Mouse (Mus musculus) midbrain, embryonic 11.5 days (tissue): Measurements from ENCODE around the gene Zbtb25. TPM values are rescaled to one million over a fixed set of nuclear protein-coding genes. Genes with fewer than 3 reads are reported as not detected.

Experiments used
- ATAC-seq: fragments of 200-750 bp; cut with Nextera tagmentation; 2 replicates; pipeline ENCODE4 v1.8.0; 2017; ENCODE audit warnings: moderate TSS enrichment, moderate library complexity; ENCODE audit not compliant: low FRiP score
- DNase-seq: peaks from one replicate; pipeline ENCODE4 v3.0.0; 2015; ENCODE audit warnings: low spot score; ENCODE audit errors: missing footprints
- H3K27ac ChIP-seq: fragments of 300-500 bp; sonication (generic); 2 replicates; pipeline ENCODE4 v1.5.1; 2014; ENCODE audit warnings: low read depth, low read length
- H3K27me3 ChIP-seq: fragments of 300-500 bp; sonication (generic); 2 replicates; pipeline ENCODE4 v1.6.1; 2014; ENCODE audit warnings: mild to moderate bottlenecking, low read length, moderate library complexity, mixed read lengths; ENCODE audit not compliant: control insufficient read depth, insufficient read depth
- H3K36me3 ChIP-seq: fragments of 300-500 bp; sonication (generic); 2 replicates; pipeline ENCODE4 v1.6.1; 2014; ENCODE audit warnings: mild to moderate bottlenecking, low read length, moderate library complexity, mixed read lengths; ENCODE audit not compliant: control insufficient read depth, insufficient read depth
- H3K4me1 ChIP-seq: fragments of 300-500 bp; sonication (generic); 2 replicates; pipeline ENCODE4 v1.6.1; 2014; ENCODE audit warnings: low read length; ENCODE audit not compliant: control insufficient read depth, insufficient read depth
- H3K4me2 ChIP-seq: fragments of 300-500 bp; sonication (generic); 2 replicates; pipeline ENCODE4 v1.6.1; 2014; ENCODE audit warnings: mild to moderate bottlenecking, moderate library complexity
- H3K4me3 ChIP-seq: fragments of 300-500 bp; sonication (generic); 2 replicates; pipeline ENCODE4 v1.5.1; 2014; ENCODE audit warnings: low read depth, low read length
- H3K9ac ChIP-seq: fragments of 300-500 bp; sonication (generic); 2 replicates; pipeline ENCODE4 v1.6.1; 2014; ENCODE audit warnings: low read length
- H3K9me3 ChIP-seq: fragments of 300-500 bp; sonication (generic); 2 replicates; pipeline ENCODE4 v1.6.1; 2016; ENCODE audit warnings: low read length; ENCODE audit not compliant: control insufficient read depth
- WGBS: fragments of 180-500 bp; shearing (Covaris S2); extraction: QIAGEN DNeasy Blood & Tissue Kit; methylation state at CpG from one replicate; pipeline ENCODE4 v1.1.7; 2014; 5-methylcytosine and 5-hydroxymethylcytosine counted together
- polyA plus RNA-seq: library from polyadenylated mRNA; unstranded; fragments of >200 nt; fragmentation: Nextera tagmentation; extraction: Ambion mirVana; gene quantifications from 2 replicates; pipeline ENCODE4 v1.2.1, GENCODE M21; 2014

Gene Zbtb25
- polyA plus RNA-seq, 1 experiment from 2014 or later: 20.9 TPM

DNA sequence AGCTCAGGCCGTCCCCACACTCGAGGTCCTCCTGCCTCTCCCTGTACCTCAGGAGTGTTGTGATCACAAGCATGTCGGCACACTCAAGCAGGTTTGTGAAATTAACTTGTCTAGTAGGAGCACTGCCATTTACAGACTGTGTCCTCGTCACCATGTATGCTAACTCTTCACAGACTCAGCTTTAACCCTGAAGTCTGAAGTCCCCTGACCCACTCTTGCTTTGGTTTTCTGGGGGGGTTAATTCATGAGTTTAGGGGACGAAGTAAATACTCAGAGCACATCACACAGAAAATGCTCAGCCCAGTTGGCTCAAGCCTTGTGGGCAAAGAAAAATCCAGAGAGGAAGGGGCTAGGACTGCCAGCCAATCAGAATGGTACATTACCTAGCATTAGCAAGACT, 33.8 kb downstream of the Zbtb25 start:
- peak; percentile 79 for DNase-seq
- H3K9me3 ChIP-seq: no peaks in the 10 kb centered on the region
- no peak overlapping the region for H3K4me2 ChIP-seq
- ATAC-seq: no peak
- 86% methylated on average over 5 of the region's 5 CpGs for WGBS
- H3K9ac ChIP-seq: no peak overlapping the region
- H3K4me3 ChIP-seq: no peak overlapping the region
- no peaks in the 10 kb centered on the region for H3K36me3 ChIP-seq
- no peaks in the 10 kb centered on the region for H3K27me3 ChIP-seq
- no peaks in the 10 kb centered on the region for H3K4me1 ChIP-seq
- H3K27ac ChIP-seq: no peak overlapping the region

DNA sequence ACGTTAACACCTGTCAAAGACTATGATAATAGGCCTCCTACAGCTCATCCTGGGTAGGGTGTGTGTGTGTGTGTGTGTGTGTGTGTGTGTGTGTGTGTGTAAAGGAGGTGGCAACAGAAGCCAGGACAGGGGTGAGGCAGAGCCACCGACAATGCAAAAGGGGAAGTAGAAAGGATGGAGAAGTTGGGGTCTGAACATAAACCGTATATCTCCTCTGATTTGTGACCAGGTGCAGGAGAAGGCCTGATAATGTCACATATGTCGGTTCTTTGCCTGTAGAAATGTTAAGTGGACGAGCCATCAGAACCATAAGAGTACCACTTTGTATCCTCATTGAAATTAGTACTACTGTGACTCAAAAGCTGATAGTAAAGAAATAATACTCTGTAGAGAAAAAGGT, 35.7 kb downstream of the Zbtb25 start:
- WGBS: 90% methylated on average over 5 of the region's 5 CpGs
- no peak overlapping the region for H3K27ac ChIP-seq
- H3K9me3 ChIP-seq: no peaks in the 10 kb centered on the region
- no peak overlapping the region for H3K9ac ChIP-seq
- H3K4me2 ChIP-seq: no peak overlapping the region
- H3K27me3 ChIP-seq: no peaks in the 10 kb centered on the region
- no peaks in the 10 kb centered on the region for H3K4me1 ChIP-seq
- peak; percentile 57 for DNase-seq
- no peak overlapping the region for H3K4me3 ChIP-seq
- no peaks in the 10 kb centered on the region for H3K36me3 ChIP-seq
- ATAC-seq: no peak

DNA sequence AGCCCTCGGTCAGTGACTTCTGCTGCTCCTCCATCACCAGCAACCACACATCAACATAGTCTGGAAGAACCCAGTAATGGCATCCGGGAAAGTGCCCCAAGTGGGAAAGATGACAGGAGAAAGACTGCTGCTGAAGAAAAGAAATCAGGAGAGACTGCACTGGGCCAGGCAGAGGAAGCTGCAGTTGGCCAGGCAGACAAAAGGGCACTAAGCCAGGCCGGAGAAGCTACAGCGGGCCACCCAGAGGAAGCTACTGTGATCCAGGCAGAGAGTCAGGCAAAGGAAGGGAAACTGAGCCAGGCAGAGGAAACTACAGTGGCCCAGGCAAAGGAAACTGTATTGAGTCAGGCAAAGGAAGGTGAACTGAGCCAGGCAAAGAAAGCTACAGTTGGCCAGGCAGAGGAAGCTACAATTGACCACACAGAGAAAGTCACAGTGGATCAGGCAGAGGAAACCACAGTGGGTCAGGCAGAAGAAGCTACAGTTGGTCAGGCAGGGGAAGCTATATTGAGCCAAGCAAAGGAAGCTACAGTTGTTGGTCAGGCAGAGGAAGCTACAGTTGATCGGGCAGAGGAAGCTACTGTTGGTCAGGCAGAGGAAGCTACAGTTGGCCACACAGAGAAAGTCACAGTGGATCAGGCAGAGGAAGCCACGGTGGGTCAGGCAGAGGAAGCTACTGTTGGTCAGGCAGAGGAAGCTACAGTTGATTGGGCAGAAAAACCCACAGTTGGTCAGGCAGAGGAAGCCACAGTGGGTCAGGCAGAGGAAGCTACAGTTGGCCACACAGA, 40.6 kb downstream of the Zbtb25 start:
- no peak overlapping the region for H3K4me2 ChIP-seq

DNA sequence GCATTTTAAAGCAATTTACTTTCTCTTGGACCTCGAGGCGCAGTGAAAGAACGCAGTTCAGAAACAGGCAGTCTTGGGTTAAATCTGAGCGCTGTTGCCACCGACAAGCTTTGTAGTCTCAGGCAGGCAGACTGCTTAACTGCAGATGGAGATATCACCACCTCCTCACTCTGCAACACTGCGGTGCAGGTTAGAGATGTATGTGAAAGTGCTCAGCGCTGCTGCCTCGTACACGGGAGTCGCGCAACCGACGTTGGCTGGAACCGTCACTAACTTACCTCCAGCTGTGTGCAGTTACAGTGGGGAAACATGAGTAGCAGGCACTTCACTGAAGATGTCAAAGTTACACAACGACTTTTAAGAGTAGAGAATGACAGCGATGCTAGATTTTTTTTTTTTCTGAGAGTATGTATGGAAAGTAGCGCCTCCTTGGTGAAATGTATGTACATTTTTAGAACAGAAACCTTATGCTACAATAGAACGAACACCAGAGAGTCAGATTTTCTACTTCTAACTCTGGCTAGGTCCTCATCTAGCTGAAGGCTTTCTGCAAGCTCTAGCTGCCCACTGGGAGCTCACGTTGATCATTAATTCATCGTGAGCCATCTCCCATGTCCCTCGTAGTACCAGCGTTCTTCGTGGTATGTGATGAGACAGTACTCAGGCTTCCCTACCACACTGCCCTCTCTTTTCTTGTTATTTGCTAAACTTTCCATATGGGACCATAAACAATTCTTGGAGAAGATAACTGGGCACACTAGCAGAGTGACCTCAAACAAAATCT, 42.8 kb downstream of the Zbtb25 start:
- WGBS: 90% methylated on average over 23 of the region's 23 CpGs
- no peaks in the 10 kb centered on the region for H3K36me3 ChIP-seq
- no peaks in the 10 kb centered on the region for H3K9me3 ChIP-seq
- H3K9ac ChIP-seq: no peak overlapping the region
- peaks cover 5% of the 10 kb centered on the region; the same call in 1 of the 2 replicates for H3K4me1 ChIP-seq
- no peak overlapping the region for H3K27ac ChIP-seq
- ATAC-seq: no peak
- peaks cover 5% of the 10 kb centered on the region; the same call in 1 of the 2 replicates for H3K27me3 ChIP-seq
- peak; percentile 66 for DNase-seq
- H3K4me2 ChIP-seq: no peak overlapping the region
- no peak overlapping the region for H3K4me3 ChIP-seq

More for the DNA sequence above, 40.6 kb downstream of the Zbtb25 start:
- no peak for ATAC-seq
- 90% methylated on average over 6 of the region's 6 CpGs for WGBS
- no peaks in the 10 kb centered on the region for H3K9me3 ChIP-seq
- H3K4me3 ChIP-seq: no peak overlapping the region
- no peak overlapping the region for H3K27ac ChIP-seq
- DNase-seq: peak; percentile 66
- peaks cover 5% of the 10 kb centered on the region; the same call in 1 of the 2 replicates for H3K4me1 ChIP-seq
- H3K9ac ChIP-seq: no peak overlapping the region
- no peaks in the 10 kb centered on the region for H3K36me3 ChIP-seq
- H3K27me3 ChIP-seq: peaks cover 5% of the 10 kb centered on the region; the same call in 1 of the 2 replicates

DNA sequence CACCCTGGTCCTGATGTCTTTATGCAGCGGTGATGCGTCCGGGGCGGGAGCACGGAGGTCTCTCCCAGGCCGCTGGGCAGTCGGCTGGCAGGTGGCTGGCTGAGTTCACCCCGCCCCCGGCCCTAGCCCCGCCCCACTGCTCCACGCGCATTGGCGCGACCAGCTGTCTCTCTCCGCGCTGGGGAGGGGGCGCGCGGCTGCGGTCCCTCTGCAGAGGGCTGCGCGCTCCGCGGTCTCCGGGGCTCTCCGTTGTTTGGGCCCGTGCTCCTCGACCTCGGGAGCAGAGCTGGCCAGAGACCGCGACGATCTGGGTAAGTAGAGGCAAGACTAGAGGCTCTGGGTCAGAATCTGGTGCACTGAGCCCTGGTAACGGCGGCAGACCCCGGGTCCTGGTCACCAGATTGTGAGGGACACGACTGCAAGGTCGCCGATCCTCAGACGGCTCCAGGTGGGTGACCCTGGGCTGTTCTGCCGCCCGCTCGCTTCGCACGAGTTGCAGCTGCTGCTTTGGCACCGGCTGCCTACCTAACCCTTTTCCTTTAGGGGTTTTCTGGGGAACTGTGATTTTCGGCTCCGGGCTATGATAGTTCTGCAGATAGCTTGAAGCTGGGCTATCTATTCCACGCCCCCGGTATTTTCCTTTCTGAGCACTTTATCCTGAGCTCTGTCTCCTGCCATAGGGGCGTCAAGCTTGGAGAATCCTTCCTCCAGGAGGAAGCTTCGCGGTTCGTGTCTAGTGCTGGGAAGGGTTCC, 44.5 kb downstream of the Zbtb25 start, which contains the start of gene Akap5:
Akap5 (plus strand) TSS at position 213 of the 753 bp plus-strand sequence.
- Histone ChIP-seq H3K9me3 (no peaks in the 10 kb centered on the region), H3K9ac (peak within 1 kb of the TSS; percentile 68), H3K4me3 (peak within 1 kb of the TSS; percentile 50), H3K27me3 (peaks cover 5% of the 10 kb centered on the region; the same call in 1 of the 2 replicates), H3K4me2 (peak within 1 kb of the TSS; percentile 74), H3K27ac (no peak within 1 kb of the TSS), H3K4me1 (peaks cover 5% of the 10 kb centered on the region; the same call in 1 of the 2 replicates), H3K36me3 (no peaks in the 10 kb centered on the region)
- 2% methylated on average over 53 of the region's 53 CpGs for WGBS
- ATAC-seq (peak; percentile 99), DNase-seq (peak; percentile 98)

DNA sequence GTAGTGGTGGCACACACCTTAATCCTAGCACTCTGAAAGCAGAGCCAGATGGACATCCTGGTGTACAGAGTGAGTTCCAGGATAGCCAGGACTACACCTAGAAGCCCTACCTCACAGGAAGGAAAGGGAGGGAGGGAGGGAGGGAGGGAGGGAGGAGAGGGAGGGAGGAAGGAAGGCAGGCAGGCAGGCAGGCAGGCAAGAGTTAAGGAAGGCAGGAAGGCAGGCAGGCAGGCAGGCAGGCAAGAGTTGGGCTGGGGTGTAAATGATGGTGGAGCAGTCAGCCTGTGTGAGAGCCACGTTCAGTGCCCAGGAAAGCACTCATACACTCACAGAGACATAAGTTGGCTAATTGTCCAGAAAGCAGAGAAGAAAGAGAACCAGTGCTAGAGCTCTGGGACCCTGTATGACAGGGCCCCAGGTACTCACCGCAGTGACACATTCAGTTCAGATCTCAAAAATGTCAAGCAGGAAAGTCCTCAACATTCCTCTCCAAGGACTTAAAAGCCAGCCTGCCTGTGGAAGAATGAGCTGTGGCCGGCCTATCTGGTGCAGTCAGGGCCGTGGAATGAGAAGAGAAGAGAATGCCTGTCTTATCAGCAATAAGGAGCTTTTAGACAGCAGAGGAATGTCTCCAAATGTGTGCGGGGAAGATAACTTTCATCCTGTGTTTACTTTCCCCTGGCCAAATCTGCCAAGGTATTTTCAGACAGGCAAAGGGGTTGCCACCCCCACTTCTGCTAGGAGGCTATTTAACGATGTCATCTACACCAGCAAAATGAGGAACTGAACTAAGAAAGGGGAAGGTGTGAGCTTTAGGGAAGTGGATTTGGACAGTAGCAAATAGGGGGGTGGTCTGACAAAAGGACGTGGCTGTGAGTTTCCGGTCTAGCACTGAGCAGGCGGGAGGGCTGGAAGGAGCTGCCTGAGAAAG, 50.9 kb downstream of the Zbtb25 start:
- H3K4me2 ChIP-seq: no peak overlapping the region
- no peaks in the 10 kb centered on the region for H3K9me3 ChIP-seq
- no peak overlapping the region for H3K9ac ChIP-seq
- H3K4me1 ChIP-seq: no peaks in the 10 kb centered on the region
- H3K4me3 ChIP-seq: no peak overlapping the region
- H3K27me3 ChIP-seq: no peaks in the 10 kb centered on the region
- H3K36me3 ChIP-seq: no peaks in the 10 kb centered on the region
- H3K27ac ChIP-seq: no peak overlapping the region
- DNase-seq (no peak), ATAC-seq (no peak)
- WGBS: 80% methylated on average over 9 of the region's 9 CpGs

DNA sequence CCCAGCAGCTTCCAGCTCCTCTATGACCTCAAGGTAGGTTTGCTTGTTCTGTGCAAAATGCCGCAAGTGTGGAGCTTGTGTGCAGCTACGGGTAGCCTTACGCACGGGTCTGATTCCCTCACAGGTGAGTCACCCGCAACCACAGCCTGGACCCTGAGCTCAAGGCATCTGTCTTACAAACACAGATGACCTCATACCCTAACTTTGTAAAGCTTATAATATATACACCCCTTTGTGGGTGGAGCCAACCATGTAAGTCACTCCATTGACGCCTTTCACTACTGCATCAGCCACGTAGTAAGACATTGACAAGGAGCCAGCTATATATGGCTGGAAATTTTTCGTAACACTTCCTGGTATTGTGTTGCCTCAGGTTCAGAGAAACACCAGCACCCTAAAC, 57.5 kb downstream of the Zbtb25 start:
- H3K36me3 ChIP-seq: 0 out of 2 replicates have a peak, but pooled peaks cover 2% of the 10 kb centered on the region
- WGBS: 94% methylated on average over 8 of the region's 8 CpGs
- no peaks in the 10 kb centered on the region for H3K4me1 ChIP-seq
- no peak overlapping the region for H3K4me3 ChIP-seq
- no peak overlapping the region for H3K27ac ChIP-seq
- no peaks in the 10 kb centered on the region for H3K27me3 ChIP-seq
- ATAC-seq (no peak), DNase-seq (no peak)
- H3K4me2 ChIP-seq: no peak overlapping the region
- H3K9ac ChIP-seq: no peak overlapping the region
- H3K9me3 ChIP-seq: no peaks in the 10 kb centered on the region

DNA sequence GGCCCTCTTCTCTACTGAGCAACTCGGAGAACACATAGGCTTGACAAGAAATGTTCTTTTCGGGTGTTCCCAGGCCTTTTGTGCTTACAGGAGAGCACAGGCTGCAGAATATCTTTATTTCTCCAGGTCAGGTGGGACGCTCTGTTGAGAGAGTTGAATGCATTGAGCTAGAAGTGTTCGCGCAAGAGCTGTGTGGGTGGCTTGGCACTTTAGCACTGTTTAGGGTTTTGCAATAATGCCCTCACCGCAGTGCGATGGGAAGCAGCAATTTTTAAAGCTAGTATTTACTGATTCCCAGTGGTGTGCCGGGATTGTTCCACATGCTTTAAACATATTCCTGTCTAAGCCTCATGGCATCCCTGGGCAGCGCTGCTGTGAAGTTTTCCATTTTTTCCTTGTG, 58.2 kb downstream of the Zbtb25 start:
- no peaks in the 10 kb centered on the region for H3K9me3 ChIP-seq
- WGBS: 95% methylated on average over 9 of the region's 9 CpGs
- no peak overlapping the region for H3K27ac ChIP-seq
- no peak overlapping the region for H3K4me3 ChIP-seq
- H3K4me1 ChIP-seq: no peaks in the 10 kb centered on the region
- H3K36me3 ChIP-seq: 0 out of 2 replicates have a peak, but pooled peaks cover 2% of the 10 kb centered on the region
- no peak for DNase-seq
- ATAC-seq: no peak
- no peak overlapping the region for H3K4me2 ChIP-seq
- H3K9ac ChIP-seq: no peak overlapping the region
- H3K27me3 ChIP-seq: no peaks in the 10 kb centered on the region
